Mouse (Mus musculus) olfactory bulb, adult 2 months (tissue): ENCODE results near the gene Ntn5.
A peak's percentile ranks its signal among the peaks of the same experiment; 100 is the strongest.

Experiments
- CTCF ChIP-seq: fragments of 200-500 bp; IDR thresholded peaks from 2 replicates; pipeline ENCODE4 v1.5.1; 2012; ENCODE audit warnings: low read depth, mild to moderate bottlenecking, low read length, moderate library complexity; ENCODE audit not compliant: insufficient read depth
- POLR2A ChIP-seq: fragments of 200-500 bp; IDR thresholded peaks from 2 replicates; pipeline ENCODE4 v1.6.1; 2012; ENCODE audit warnings: mild to moderate bottlenecking, low read depth, low read length, moderate library complexity; ENCODE audit not compliant: insufficient read depth

GRCm38 (mm10) chr7:45705443-45705864, 21.6 kb downstream of the Ntn5 start:
- TF ChIP-seq CTCF = no peak
- 0 out of 2 replicates have a peak, but pooled peaks have one; percentile 3 for TF ChIP-seq POLR2A
